Mouse (Mus musculus) megakaryocyte, embryonic 14.5 days (primary cell): Measurements from ENCODE around the gene Mydgf. TPM values are rescaled to one million over a fixed set of nuclear protein-coding genes. Genes with fewer than 3 reads are reported as not detected.

ENCODE experiments used
- H3K27me3 ChIP-seq: replicated peaks from 2 replicates; pipeline ENCODE3; 2012; ENCODE audit warnings: inconsistent platforms
- H3K36me3 ChIP-seq: replicated peaks from 2 replicates; pipeline ENCODE3; 2012; ENCODE audit warnings: low read length, inconsistent platforms, mixed read lengths
- H3K4me1 ChIP-seq: 2 replicates; pipeline ENCODE4 v1.6.1; 2012; ENCODE audit warnings: inconsistent platforms
- H3K4me3 ChIP-seq: replicated peaks from 2 replicates; pipeline ENCODE3; 2012; ENCODE audit warnings: moderate library complexity, mild to moderate bottlenecking, inconsistent platforms
- H3K9me3 ChIP-seq: 2 replicates; pipeline ENCODE4 v1.6.1; 2012; ENCODE audit warnings: inconsistent platforms
- FLI1 ChIP-seq: IDR thresholded peaks from 2 replicates; pipeline ENCODE4 v1.6.1; 2012; ENCODE audit warnings: low read length, inconsistent platforms, mixed read lengths
- GATA1 ChIP-seq: IDR thresholded peaks from 3 replicates; pipeline ENCODE4 v1.6.1; 2012; ENCODE audit warnings: mixed read lengths, low read length, inconsistent platforms, borderline replicate concordance
- polyA plus RNA-seq: library from polyadenylated mRNA; stranded (reverse); fragments of >175 nt; gene quantifications from 2 replicates; pipeline ENCODE4 v1.2.3, GENCODE M21; 2012; ENCODE audit warnings: low replicate concordance; ENCODE audit not compliant: insufficient read depth

Mydgf gene
- polyA plus RNA-seq, 1 experiment, result 39.8 TPM

- Histone ChIP-seq H3K27me3 (no peaks in the 10 kb centered on the region), H3K9me3 (peaks cover 5% of the 10 kb centered on the region), H3K4me1 (0 out of 2 replicates have a peak, but pooled peaks cover 3% of the 10 kb centered on the region), H3K4me3 (no peak overlapping the region), H3K36me3 (peaks cover 98% of the 10 kb centered on the region)
- no peak for TF ChIP-seq FLI1
- TF ChIP-seq GATA1, result no peak
Observed at GRCm38 (mm10) chr17:56196860-56197259, 13.1 kb upstream of the Mydgf start.

GRCm38 (mm10) chr17:56194765-56195164 is 11.0 kb upstream of the Mydgf start:
- no peaks in the 10 kb centered on the region for H3K27me3 ChIP-seq
- no peaks in the 10 kb centered on the region for H3K4me1 ChIP-seq
- peaks cover 5% of the 10 kb centered on the region for H3K9me3 ChIP-seq
- TF ChIP-seq GATA1 (no peak), FLI1 (no peak)
- H3K36me3 ChIP-seq, result peaks cover 99% of the 10 kb centered on the region
- no peak overlapping the region for H3K4me3 ChIP-seq

GRCm38 (mm10) chr17:56194357-56194756 is 10.6 kb upstream of the Mydgf start:
- H3K4me3 ChIP-seq, result no peak overlapping the region
- H3K36me3 ChIP-seq, result peaks cover 99% of the 10 kb centered on the region
- no peaks in the 10 kb centered on the region for H3K27me3 ChIP-seq
- H3K4me1 ChIP-seq, result no peaks in the 10 kb centered on the region
- peaks cover 5% of the 10 kb centered on the region for H3K9me3 ChIP-seq
- TF ChIP-seq GATA1 (no peak), FLI1 (no peak)

GRCm38 (mm10) chr17:56191266-56191665 is 7.5 kb upstream of the Mydgf start:
- Histone ChIP-seq H3K4me1 (no peaks in the 10 kb centered on the region), H3K27me3 (no peaks in the 10 kb centered on the region), H3K9me3 (no peaks in the 10 kb centered on the region), H3K4me3 (no peak overlapping the region), H3K36me3 (peaks cover 99% of the 10 kb centered on the region)
- TF ChIP-seq GATA1, result no peak
- TF ChIP-seq FLI1, result no peak

GRCm38 (mm10) chr17:56185281-56186141 is 1.8 kb upstream of the Mydgf start:
- H3K27me3 ChIP-seq, result no peaks in the 10 kb centered on the region
- peak overlapping the region; percentile 38 for H3K4me3 ChIP-seq
- peaks cover 76% of the 10 kb centered on the region for H3K36me3 ChIP-seq
- H3K4me1 ChIP-seq, result peaks cover 39% of the 10 kb centered on the region
- TF ChIP-seq FLI1 (no peak), GATA1 (no peak)
- no peaks in the 10 kb centered on the region for H3K9me3 ChIP-seq

GRCm38 (mm10) chr17:56182975-56183657 is 604 bp downstream of the Mydgf start:
- H3K27me3 ChIP-seq, result no peaks in the 10 kb centered on the region
- H3K4me1 ChIP-seq, result peaks cover 47% of the 10 kb centered on the region
- no peaks in the 10 kb centered on the region for H3K9me3 ChIP-seq
- peak overlapping the region; percentile 100 for H3K4me3 ChIP-seq
- no peak for TF ChIP-seq FLI1
- TF ChIP-seq GATA1, result no peak
- peaks cover 74% of the 10 kb centered on the region for H3K36me3 ChIP-seq

- H3K27me3 ChIP-seq, result peaks cover 3% of the 10 kb centered on the region
- no peak overlapping the region for H3K4me3 ChIP-seq
- TF ChIP-seq FLI1 (no peak), GATA1 (no peak)
- H3K4me1 ChIP-seq, result peaks cover 23% of the 10 kb centered on the region
- H3K36me3 ChIP-seq, result peaks cover 81% of the 10 kb centered on the region
- H3K9me3 ChIP-seq, result no peaks in the 10 kb centered on the region
Observed at GRCm38 (mm10) chr17:56175416-56175815, 8.3 kb downstream of the Mydgf start.

GRCm38 (mm10) chr17:56173401-56174046 is 10.2 kb downstream of the Mydgf start:
- peaks cover 3% of the 10 kb centered on the region for H3K27me3 ChIP-seq
- H3K4me1 ChIP-seq, result peaks cover 24% of the 10 kb centered on the region
- no peak for TF ChIP-seq GATA1
- TF ChIP-seq FLI1, result no peak
- H3K36me3 ChIP-seq, result peaks cover 62% of the 10 kb centered on the region
- H3K9me3 ChIP-seq, result no peaks in the 10 kb centered on the region
- H3K4me3 ChIP-seq, result no peak overlapping the region

- H3K4me1 ChIP-seq, result peaks cover 35% of the 10 kb centered on the region
- H3K27me3 ChIP-seq, result peaks cover 5% of the 10 kb centered on the region
- H3K36me3 ChIP-seq, result peaks cover 47% of the 10 kb centered on the region
- TF ChIP-seq FLI1, result no peak
- TF ChIP-seq GATA1, result no peak
- no peaks in the 10 kb centered on the region for H3K9me3 ChIP-seq
- no peak overlapping the region for H3K4me3 ChIP-seq
Observed at GRCm38 (mm10) chr17:56171881-56172280, 11.8 kb downstream of the Mydgf start.
